Mouse (Mus musculus): ENCODE data around the gene Syce2.
A peak's percentile ranks its signal among the peaks of the same experiment; 100 is the strongest.
"Not testable (repeated sequence)": the region's sequence is repeated elsewhere in the genome, so short reads cannot be mapped to it uniquely, and the experiment has no call there.

The Syce2 gene

DNA sequence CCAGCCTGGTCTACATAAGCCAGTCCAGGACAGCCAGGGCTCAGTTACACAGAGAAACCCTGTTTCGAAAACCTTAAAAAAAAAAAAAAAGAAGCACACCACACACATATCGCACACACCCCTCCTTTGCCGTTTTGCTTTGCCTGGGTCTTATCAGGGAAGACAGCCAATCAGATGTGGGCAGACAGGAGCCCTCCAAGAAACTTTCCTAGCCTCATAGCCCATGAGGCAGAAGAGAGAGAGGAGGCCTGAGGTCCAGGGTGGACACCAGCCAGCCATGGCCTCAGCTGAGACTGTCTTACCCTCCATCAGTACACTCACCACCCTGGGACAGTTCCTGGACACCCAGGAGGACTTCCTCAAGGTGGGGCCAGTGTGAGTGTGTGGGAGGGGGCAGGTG lies 29.8 kb downstream of the Syce2 start, which contains the start of gene Klf1:
Gene Klf1, plus strand, starts transcription at position 177 of the 400 bp plus-strand sequence.
- DNase-seq (ENCODE audit: low spot score): no peak

DNA sequence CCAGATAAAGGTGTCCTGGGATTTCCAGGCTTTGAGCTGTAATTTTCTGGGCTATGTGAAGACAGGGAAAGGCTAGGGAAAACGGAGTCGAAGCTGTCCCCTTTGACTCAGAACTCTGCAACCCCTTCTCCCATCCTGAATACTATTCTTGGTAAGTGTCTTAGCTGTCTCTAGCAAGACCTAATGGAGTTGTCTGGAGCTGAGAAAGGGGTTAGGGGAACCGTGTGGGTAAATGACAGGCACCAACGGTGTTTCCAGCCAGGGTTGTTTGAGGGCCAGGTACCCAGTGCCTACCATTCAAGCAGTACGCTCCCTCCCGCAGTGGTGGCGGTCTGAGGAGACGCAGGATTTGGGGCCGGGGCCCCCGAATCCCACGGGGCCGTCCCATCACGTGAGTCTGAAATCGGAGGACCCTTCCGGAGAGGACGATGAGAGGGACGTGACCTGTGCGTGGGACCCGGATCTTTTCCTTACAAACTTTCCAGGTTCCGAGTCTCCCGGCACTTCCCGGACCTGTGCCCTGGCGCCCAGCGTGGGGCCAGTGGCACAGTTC lies 30.5 kb downstream of the Syce2 start:
- no peak for DNase-seq (ENCODE audit: low spot score)

DNA sequence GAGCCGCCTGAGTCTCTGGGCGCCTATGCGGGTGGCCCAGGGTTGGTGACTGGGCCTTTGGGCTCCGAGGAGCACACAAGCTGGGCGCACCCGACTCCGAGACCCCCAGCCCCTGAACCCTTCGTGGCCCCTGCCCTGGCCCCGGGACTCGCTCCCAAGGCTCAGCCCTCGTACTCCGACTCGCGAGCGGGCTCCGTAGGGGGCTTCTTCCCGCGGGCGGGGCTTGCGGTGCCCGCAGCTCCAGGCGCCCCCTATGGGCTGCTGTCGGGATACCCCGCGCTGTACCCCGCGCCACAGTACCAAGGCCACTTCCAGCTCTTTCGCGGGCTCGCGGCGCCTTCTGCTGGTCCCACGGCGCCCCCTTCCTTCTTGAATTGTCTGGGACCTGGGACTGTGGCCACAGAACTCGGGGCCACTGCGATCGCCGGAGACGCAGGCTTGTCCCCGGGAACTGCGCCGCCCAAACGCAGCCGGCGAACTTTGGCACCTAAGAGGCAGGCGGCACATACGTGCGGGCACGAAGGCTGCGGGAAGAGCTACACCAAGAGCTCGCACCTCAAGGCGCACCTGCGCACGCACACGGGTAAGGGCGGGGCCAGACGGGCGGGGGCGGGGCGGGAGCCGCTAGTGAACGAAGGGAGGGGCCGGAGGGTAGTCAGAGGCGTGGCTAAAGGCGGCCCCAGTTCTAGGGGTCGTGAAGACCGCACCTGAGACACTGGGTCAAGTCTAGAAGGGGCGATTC lies 31.2 kb downstream of the Syce2 start:
- DNase-seq (ENCODE audit: low spot score): peak; percentile 79

- DNase-seq (ENCODE audit: low spot score): no peak
Observed at GRCm38 (mm10) chr8:84904351-84904750, 32.4 kb downstream of the Syce2 start.

DNA sequence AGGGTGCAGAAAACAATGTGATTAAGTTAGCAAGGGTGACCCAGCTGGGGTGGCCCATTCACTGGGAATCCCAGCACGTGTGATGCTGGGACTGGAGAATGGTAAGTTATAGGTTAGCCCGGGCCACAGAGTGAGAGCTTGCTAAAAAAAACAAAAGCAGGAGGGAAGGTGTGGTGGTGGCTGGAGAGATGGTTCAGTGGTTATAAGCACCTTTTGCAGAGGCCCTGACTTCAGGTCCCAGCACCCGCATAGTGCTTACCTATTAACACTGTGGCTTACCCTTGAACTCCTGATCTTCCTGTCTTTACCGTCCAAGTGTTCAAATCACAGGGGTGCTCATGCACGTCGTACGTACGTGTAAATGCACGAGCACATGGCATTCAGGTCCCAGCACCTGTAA lies 35.1 kb downstream of the Syce2 start:
- DNase-seq (ENCODE audit: low spot score): no peak

DNA sequence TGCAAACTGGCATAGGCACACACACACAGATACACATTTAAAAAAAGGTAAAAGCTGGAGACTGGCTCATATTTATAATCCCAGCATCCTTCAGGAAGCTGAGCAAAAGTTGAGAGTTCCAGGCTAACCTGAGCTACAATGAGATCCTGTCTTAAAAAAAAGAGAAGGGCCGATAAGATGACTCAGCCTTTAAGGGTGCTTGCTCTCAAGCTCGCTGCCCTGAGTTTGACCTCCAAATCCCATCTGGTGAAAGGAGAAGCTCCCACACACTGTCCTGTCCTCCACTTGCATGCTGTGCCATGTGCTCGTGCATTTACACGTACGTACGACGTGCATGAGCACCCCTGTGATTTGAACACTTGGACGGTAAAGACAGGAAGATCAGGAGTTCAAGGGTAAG lies 35.6 kb downstream of the Syce2 start:
- no peak for DNase-seq (ENCODE audit: low spot score)

DNA sequence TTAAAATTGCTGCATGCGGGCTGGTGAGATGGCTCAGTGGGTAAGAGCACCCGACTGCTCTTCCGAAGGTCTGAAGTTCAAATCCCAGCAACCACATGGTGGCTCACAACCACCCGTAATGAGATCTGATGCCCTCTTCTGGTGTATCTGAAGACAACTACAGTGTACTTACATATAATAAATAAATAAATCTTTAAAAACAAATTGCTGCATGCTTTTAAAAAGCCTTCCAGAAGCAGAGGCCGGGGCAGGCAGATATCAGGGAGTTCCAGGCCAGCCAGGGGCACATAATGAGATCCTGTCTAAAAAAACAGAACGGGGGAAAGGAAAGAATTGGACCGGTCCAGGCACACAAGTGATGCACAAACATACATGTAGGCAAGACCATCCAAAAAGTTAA lies 36.1 kb downstream of the Syce2 start:
- DNase-seq (ENCODE audit: low spot score): not testable (repeated sequence)

GRCm38 (mm10) chr8:84908421-84909161 lies 36.7 kb downstream of the Syce2 start, which contains the start of gene Dnase2a:
Dnase2a (plus strand) TSS chr8:84908560.
- peak; percentile 74 for DNase-seq (ENCODE audit: low spot score)

GRCm38 (mm10) chr8:84909162-84909767 lies 37.4 kb downstream of the Syce2 start:
- DNase-seq (ENCODE audit: low spot score): no peak

DNA sequence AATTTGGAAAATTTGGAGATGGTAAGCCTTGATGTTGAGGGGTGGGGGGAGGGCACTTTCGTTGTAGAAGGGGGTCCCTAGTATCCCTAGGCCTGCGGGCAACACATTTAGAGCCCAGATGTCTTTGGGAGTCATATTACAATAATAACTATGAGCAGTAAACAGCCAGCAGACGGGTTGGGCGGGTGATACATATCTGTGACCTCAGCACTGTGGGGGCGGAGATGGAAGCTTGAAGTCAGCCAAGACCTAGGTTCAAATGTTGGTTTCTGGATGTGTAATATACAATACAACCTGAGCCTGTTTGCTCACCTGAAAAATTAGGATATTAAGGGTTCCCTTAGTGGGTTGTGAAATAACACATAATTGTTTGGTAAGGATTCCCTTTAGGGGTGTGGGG lies 38.0 kb downstream of the Syce2 start:
- DNase-seq (ENCODE audit: low spot score): no peak

- DNase-seq (ENCODE audit: low spot score): no peak
Observed at GRCm38 (mm10) chr8:84910551-84910950, 38.6 kb downstream of the Syce2 start.

- DNase-seq (ENCODE audit: low spot score): no peak
Observed at GRCm38 (mm10) chr8:84911854-84912253, 39.9 kb downstream of the Syce2 start.

DNA sequence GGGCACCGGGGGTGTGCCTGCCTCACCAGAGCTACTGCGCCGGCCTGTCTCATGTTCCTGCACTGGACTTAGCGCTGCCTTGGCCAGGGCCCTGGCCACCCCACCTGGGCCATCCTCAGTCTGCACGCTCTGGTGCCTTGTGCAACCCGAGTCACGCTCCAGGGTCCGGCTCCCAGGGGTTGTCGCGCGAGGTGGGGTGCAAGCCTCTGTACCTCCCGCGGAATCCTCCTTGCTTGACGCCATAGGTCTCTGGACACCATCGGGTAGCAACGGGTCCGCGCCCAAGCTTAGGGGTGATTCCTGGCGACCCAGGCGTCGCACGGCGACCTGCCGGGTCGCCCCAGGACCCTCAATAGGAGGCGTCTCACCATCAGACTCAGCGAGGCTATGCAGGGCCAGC lies 40.5 kb downstream of the Syce2 start:
- DNase-seq (ENCODE audit: low spot score): no peak

DNA sequence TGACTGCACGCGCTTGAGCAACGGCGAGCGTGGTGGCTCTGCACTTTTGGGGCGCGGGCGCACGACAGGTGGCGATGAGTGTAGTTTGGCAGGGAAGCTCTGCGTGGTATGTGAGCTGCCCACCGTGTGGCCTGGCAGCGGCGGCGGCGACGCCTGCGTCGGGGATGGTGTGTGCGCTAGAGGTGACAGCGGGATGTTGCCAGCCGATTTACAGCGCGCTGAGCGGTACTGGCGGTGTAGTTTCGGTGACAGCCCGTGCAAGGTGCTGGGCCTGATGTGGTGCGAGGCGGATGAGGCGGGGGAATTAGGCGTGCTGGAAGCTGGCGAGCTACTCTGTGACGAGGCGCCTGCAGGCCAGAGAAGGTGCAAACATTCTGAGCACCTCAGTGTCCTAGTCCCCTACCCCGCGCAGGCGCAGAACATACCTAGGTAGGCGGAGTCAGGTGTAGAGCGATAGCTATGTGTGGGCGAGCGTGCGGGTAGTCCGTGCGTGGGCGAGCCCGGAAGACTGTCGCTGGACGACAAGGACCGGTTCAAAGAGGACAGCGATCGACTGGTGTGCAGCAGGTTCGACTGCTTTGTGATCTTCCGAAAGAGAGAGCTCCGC lies 41.1 kb downstream of the Syce2 start:
- no peak for DNase-seq (ENCODE audit: low spot score)

DNA sequence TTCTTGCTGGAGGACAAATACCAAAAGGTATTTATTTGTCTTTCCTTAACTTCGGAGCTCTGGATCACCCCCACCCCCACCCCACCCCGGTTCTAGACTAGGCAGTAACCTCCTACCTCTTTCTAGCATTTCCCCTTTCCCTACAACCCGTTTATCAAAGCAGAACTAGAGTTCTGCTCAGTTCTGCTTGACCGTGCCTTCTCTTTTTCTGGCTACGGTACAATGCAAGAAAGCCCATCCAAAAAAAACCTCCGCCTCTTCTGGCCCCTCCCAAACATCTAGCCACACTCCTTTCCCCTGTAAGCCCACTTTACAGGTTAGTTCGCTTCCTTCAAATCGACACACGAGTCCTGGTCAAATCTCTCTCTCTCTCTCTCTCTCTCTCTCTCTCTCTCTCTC lies 41.6 kb downstream of the Syce2 start:
- DNase-seq (ENCODE audit: low spot score): no peak

DNA sequence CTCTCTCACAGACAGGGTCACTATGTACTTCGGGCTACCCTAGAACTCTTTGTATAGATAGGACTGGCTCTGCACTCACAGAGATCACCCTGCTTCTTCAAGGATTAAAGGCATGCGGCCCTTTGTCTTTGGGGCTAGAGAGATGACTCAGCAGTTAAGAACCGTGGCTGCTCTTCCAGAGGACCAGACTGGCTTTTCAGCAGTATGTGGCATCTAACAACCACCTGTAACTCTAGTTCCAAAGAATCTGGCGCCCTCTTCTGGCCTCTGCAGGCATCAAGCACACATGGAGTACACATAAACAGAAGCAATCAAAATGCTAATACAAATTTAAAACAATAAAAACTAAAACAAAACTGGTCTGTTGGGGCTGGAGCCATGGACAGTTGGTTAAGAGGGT lies 42.0 kb downstream of the Syce2 start:
- DNase-seq (ENCODE audit: low spot score): no peak

GRCm38 (mm10) chr8:84915269-84915668 lies 43.4 kb downstream of the Syce2 start:
- DNase-seq (ENCODE audit: low spot score): no peak

- no peak for DNase-seq (ENCODE audit: low spot score)
Observed at GRCm38 (mm10) chr8:84917781-84918180, 45.9 kb downstream of the Syce2 start.

- DNase-seq (ENCODE audit: low spot score): no peak
Observed at GRCm38 (mm10) chr8:84918646-84919045, 46.7 kb downstream of the Syce2 start.

- no peak for DNase-seq (ENCODE audit: low spot score)
Observed at GRCm38 (mm10) chr8:84921596-84921995, 49.7 kb downstream of the Syce2 start.

GRCm38 (mm10) chr8:84925557-84925956 lies 53.6 kb downstream of the Syce2 start:
- DNase-seq (ENCODE audit: low spot score): no peak

DNA sequence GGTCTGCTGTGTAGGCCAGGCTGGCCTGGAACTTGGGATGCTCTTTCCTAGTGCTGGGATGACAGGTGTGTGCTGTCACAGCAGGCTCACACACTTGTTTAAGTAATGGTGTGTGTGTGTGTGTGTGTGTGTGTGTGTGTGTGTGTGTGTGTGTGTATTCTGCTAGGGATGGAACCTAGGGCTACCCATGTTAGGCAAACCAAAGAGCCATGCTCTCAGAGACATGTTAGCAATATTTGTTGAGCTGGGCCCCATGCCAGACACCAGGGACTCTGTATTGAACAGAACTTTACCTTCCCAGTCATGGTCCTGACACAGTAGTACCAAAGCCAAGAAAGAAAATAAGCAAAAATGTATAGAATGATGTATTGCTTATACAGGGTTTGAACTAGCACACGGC lies 55.6 kb downstream of the Syce2 start:
- no peak for DNase-seq (ENCODE audit: low spot score)
